Mouse (Mus musculus): ENCODE results near the gene Lepr.

The Lepr gene

DNA sequence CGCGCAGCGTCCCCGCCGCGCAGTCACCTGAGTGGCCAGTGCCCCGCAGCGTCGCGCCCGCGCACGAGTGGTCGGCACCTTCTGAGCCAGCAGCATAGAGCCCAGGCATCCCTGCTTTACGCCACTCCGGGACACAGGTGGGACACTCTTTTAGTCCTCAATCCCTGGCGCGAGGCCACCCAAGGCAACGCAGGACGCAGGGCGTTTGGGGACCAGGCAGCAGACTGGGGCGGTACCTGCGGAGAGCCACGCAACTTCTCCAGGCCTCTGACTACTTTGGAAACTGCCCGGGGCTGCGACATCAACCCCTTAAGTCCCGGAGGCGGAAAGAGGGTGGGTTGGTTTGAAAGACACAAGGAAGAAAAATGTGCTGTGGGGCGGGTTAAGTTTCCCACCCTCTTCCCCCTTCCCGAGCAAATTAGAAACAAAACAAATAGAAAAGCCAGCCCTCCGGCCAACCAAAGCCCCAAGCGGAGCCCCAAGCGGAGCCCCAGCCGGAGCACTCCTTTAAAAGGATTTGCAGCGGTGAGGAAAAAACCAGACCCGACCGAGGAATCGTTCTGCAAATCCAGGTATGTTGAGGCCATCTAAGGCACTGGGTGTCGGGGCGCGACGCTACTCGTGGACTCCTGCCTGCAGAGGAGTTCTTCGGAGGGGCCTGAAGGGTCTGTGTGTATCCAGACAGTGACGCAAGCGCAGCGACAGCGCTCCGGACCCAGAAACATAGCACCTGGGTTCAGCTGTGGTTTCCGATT, at the start of gene Lepr:
Gene Lepr (plus strand): TSS at position 38 of the 755 bp plus-strand sequence.
- no peak for DNase-seq (ENCODE audit: extremely low read depth, low read depth)

DNA sequence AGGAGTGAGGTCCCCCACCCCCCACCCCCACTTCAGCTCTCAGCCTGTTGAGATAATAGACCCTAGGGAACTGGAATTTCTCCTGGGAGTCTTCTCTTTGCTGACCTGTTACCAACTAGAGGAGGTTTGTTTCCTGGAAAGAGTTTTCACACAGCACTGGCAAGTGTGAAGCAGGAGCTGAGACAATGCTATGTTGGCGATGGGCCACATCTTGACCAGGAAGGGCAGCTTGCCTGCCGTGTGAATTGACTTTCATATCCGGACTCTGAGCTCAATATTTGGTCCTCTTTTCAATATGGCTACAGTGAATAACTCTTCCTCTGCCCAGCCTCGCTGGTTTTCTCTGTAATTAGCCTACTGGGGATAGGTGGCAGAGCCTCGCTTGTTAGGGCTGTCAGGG, 48.0 kb upstream of the Lepr start:
- no peak for DNase-seq (ENCODE audit: extremely low read depth, low read depth)

DNA sequence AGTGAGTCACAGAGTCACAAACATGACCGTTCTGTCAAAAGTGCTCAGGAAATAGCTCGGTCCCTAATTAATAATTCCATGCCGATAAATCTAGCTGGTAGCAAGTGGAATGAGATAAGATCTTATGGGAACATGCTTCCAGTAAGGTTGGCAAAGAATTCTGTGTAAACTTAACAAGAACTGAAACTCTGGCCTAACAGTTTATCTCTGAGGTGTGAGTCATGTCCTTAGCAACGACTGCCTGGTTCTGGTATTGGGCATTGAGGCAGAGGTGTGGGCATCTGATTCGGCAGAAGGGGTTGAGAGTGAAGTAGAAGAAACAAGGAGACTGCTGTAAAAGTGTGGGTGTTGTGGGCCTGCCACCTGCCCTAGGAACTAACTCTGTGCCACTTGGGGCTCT, 47.4 kb upstream of the Lepr start:
- no peak for DNase-seq (ENCODE audit: extremely low read depth, low read depth)

- no peak for DNase-seq (ENCODE audit: extremely low read depth, low read depth)
These were observed 42.4 kb upstream of the Lepr start for GRCm38 (mm10) chr4:101674790-101675189.

GRCm38 (mm10) chr4:101675726-101676125, 41.5 kb upstream of the Lepr start:
- DNase-seq (ENCODE audit: extremely low read depth, low read depth), result no peak

- DNase-seq (ENCODE audit: extremely low read depth, low read depth), result no peak
These were observed 34.6 kb upstream of the Lepr start for GRCm38 (mm10) chr4:101682620-101683019.

GRCm38 (mm10) chr4:101683086-101683485, 34.1 kb upstream of the Lepr start:
- DNase-seq (ENCODE audit: extremely low read depth, low read depth), result no peak

GRCm38 (mm10) chr4:101684821-101685220, 32.4 kb upstream of the Lepr start:
- DNase-seq (ENCODE audit: extremely low read depth, low read depth), result no peak

DNA sequence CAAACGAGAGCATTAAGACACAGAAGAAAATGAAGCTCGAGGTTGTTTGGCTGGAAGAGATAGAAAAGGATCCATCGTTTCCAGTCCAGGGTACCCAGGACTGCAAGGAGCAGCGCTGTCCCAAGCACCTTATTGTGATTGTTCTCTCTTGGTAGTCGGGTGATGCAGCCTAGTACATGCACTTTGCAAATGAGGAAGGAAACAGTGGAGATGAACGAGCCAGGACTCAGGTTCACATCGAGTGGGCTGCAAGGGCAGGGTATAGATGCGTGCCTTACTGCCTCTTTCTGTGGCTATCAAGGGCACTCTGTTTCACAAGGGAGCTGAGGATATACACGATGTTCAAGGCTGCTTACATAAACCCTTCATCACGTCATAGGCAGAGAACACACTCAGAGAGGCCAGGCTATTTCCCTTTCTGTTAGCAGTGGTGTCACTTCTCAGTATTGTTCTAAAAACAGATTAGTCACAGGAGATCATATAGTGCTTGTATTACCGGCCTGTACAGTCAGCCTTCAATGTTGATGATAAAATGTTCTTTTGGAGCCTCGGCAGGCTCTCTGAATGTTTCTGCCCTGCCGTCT, 30.9 kb upstream of the Lepr start:
- DNase-seq (ENCODE audit: extremely low read depth, low read depth), result no peak

- no peak for DNase-seq (ENCODE audit: extremely low read depth, low read depth)
These were observed 28.0 kb upstream of the Lepr start for GRCm38 (mm10) chr4:101689241-101689640.

DNA sequence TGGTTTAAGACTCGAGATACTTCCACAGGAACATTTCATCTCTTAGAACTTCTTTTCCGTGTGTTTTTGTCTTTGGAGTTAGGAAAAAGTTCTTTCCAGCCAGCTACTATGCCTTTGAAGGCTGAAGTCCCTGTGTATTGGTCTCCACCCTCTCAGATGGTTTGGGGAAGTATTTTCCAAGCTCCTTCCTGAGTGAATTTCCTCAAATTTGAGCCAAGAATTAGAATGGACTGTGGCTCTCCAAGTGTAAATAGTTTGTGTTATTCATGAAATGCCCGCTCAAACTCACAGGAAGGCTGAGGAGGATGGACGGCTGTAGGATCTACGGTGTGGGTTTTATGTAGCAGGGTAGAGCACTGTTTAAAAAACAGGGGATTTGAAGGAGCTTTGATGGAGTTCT, 27.6 kb upstream of the Lepr start:
- no peak for DNase-seq (ENCODE audit: extremely low read depth, low read depth)

- no peak for DNase-seq (ENCODE audit: extremely low read depth, low read depth)
These were observed 24.3 kb upstream of the Lepr start for GRCm38 (mm10) chr4:101692892-101693291.

- no peak for DNase-seq (ENCODE audit: extremely low read depth, low read depth)
These were observed 22.7 kb upstream of the Lepr start for GRCm38 (mm10) chr4:101694529-101694928.

DNA sequence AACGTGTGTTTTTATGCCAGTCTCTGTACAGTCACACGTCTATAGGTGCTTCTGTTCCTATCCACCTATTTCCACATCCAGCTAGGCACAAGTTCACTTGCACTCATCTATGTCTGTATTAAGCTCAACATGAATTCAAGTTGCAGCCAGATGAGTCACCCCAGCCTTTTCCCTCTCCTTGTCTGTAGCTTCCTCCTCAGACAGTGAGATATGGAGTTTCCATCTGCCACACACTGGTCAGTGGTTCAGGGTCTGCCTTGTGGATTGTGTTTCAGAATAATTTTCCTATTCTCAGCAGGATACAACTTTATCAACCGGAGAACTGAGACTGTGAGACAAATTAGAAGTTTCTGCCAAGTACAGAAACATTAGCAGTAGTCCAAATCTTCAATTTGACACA, 20.0 kb upstream of the Lepr start:
- no peak for DNase-seq (ENCODE audit: extremely low read depth, low read depth)

GRCm38 (mm10) chr4:101699423-101699822, 17.8 kb upstream of the Lepr start:
- DNase-seq (ENCODE audit: extremely low read depth, low read depth), result no peak

- no peak for DNase-seq (ENCODE audit: extremely low read depth, low read depth)
These were observed 16.1 kb upstream of the Lepr start for GRCm38 (mm10) chr4:101700892-101701640.

GRCm38 (mm10) chr4:101705325-101705724, 11.9 kb upstream of the Lepr start:
- no peak for DNase-seq (ENCODE audit: extremely low read depth, low read depth)

DNA sequence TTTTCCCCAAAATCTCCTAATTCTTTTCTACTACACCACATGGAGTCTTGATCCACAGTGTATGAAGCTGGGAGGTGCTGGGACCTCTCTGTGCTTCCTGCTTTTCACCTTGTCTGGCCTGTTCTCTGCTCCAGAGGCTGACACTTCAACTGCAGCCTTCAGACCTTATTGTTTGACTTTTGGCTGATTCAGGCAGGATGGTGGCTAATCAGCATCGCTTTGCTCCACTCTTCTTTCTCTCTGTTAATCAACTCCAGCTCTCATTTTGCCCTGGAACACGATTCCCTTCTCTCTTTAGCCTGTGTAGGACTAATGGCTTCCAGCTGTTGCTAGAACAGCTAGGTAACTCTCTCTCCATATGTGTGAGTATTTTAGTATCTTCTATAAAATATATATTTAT, 10.0 kb upstream of the Lepr start:
- DNase-seq (ENCODE audit: extremely low read depth, low read depth), result no peak

- DNase-seq (ENCODE audit: extremely low read depth, low read depth), result no peak
These were observed 9.3 kb upstream of the Lepr start for GRCm38 (mm10) chr4:101707953-101708352.

DNA sequence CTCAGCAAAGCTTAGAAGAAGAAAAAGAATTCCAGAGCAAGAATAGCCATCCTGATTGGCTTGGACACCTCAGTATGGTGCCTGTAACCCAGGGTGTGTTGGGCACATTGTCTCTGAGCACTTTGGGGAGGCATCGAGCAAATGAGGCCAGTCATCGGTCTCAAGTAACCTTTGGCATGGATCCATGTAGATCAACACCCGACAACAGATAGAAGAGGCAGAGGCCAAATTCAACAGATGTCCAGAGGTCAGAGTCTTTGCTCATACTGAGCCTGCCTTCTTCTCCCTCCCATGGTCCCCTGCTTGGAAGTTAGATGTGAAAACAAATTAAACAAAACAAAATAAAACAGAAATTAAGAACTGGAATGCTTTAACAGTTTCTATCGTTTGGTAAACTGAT, 6.8 kb upstream of the Lepr start:
- DNase-seq (ENCODE audit: extremely low read depth, low read depth), result no peak

GRCm38 (mm10) chr4:101711100-101711499, 6.1 kb upstream of the Lepr start:
- no peak for DNase-seq (ENCODE audit: extremely low read depth, low read depth)

DNA sequence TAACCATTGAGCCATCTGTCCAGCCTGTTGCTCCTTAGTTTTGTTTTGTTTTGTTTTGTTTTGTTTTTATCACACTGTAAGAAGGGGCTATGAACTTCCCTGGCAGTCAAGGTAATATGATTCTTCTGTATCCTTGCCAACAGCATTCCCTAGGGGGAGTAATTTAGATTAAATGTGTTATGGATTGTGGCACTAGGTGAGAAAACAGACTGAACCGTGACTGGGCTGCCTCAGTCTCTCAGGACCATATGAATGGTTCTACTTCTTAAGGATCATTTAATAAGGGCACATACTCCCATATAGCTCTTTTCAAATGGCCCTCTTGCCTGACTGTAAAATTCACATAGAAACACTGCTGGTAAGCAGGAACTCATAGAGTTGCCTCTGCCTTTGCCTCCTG, 4.6 kb upstream of the Lepr start:
- no peak for DNase-seq (ENCODE audit: extremely low read depth, low read depth)

GRCm38 (mm10) chr4:101715302-101715701, 1.9 kb upstream of the Lepr start:
- DNase-seq (ENCODE audit: extremely low read depth, low read depth), result no peak

Measured in MEL-GATA-1-ER (cell line).